Mouse (Mus musculus) forebrain, embryonic 15.5 days (tissue): ENCODE results near the gene Fads3. TPM values are rescaled to one million over a fixed set of nuclear protein-coding genes. Genes with fewer than 3 reads are reported as not detected.

ENCODE experiments used
- ATAC-seq: fragments of 200-750 bp; cut with Nextera tagmentation; replicated peaks from 2 replicates; pipeline ENCODE4 v1.8.0; 2017; ENCODE audit warnings: mild to moderate bottlenecking, moderate TSS enrichment, moderate library complexity
- H3K27ac ChIP-seq: fragments of 300-500 bp; sonication (generic); replicated peaks from 2 replicates; pipeline ENCODE4 v1.5.1; 2015; ENCODE audit warnings: mild to moderate bottlenecking, inconsistent platforms
- H3K27me3 ChIP-seq: fragments of 300-500 bp; sonication (generic); 2 replicates; pipeline ENCODE4 v1.6.1; 2015; ENCODE audit warnings: inconsistent platforms
- H3K36me3 ChIP-seq: fragments of 300-500 bp; sonication (generic); 2 replicates; pipeline ENCODE4 v1.6.1; 2015; ENCODE audit warnings: mild to moderate bottlenecking, inconsistent platforms
- H3K4me1 ChIP-seq: fragments of 300-500 bp; sonication (generic); 2 replicates; pipeline ENCODE4 v1.6.1; 2015; ENCODE audit warnings: inconsistent platforms
- H3K4me2 ChIP-seq: fragments of 300-500 bp; sonication (generic); replicated peaks from 2 replicates; pipeline ENCODE4 v1.6.1; 2015; ENCODE audit warnings: mild to moderate bottlenecking, inconsistent platforms
- H3K4me3 ChIP-seq: fragments of 300-500 bp; sonication (generic); 2 replicates; pipeline ENCODE4 v1.5.1; 2015; ENCODE audit warnings: mild to moderate bottlenecking, inconsistent platforms
- H3K9ac ChIP-seq: fragments of 300-500 bp; sonication (generic); replicated peaks from 2 replicates; pipeline ENCODE4 v1.6.1; 2015; ENCODE audit warnings: mild to moderate bottlenecking, inconsistent platforms
- H3K9me3 ChIP-seq: fragments of 300-500 bp; sonication (generic); 2 replicates; pipeline ENCODE4 v1.6.1; 2016; ENCODE audit warnings: inconsistent platforms
- WGBS: fragments of 180-500 bp; shearing (Covaris S2); methylation state at CpG from one replicate; pipeline ENCODE4 v1.1.7; 2015; ENCODE audit warnings: mixed read lengths; 5-methylcytosine and 5-hydroxymethylcytosine counted together
- polyA plus RNA-seq: library from polyadenylated mRNA; unstranded; fragments of >200 nt; fragmentation: Nextera tagmentation; extraction: Ambion mirVana; gene quantifications from 2 replicates; pipeline ENCODE4 v1.2.1, GENCODE M21; 2015

Fads3 gene
- polyA plus RNA-seq, 1 experiment from 2014 or later = 15.3 TPM

- WGBS = 71% methylated on average over 11 of the region's 11 CpGs
- no peaks in the 10 kb centered on the region for H3K9me3 ChIP-seq
- H3K4me3 ChIP-seq = no peak overlapping the region
- 0 out of 2 replicates have a peak, but pooled peaks cover 4% of the 10 kb centered on the region for H3K4me1 ChIP-seq
- no peak overlapping the region for H3K4me2 ChIP-seq
- no peak for ATAC-seq
- no peaks in the 10 kb centered on the region for H3K27me3 ChIP-seq
- no peak overlapping the region for H3K9ac ChIP-seq
- peaks cover 18% of the 10 kb centered on the region for H3K36me3 ChIP-seq
- no peak overlapping the region for H3K27ac ChIP-seq
Measured at GRCm38 (mm10) chr19:10057486-10058351, 16.4 kb downstream of the Fads3 start.

GRCm38 (mm10) chr19:10058352-10058825 lies 17.0 kb downstream of the Fads3 start:
- WGBS = 79% methylated on average over 1 of the region's 1 CpGs
- Histone ChIP-seq H3K27ac (no peak overlapping the region), H3K4me1 (0 out of 2 replicates have a peak, but pooled peaks cover 4% of the 10 kb centered on the region), H3K4me3 (no peak overlapping the region), H3K9me3 (no peaks in the 10 kb centered on the region), H3K36me3 (peaks cover 24% of the 10 kb centered on the region), H3K9ac (no peak overlapping the region), H3K4me2 (no peak overlapping the region), H3K27me3 (no peaks in the 10 kb centered on the region)
- ATAC-seq = no peak

DNA sequence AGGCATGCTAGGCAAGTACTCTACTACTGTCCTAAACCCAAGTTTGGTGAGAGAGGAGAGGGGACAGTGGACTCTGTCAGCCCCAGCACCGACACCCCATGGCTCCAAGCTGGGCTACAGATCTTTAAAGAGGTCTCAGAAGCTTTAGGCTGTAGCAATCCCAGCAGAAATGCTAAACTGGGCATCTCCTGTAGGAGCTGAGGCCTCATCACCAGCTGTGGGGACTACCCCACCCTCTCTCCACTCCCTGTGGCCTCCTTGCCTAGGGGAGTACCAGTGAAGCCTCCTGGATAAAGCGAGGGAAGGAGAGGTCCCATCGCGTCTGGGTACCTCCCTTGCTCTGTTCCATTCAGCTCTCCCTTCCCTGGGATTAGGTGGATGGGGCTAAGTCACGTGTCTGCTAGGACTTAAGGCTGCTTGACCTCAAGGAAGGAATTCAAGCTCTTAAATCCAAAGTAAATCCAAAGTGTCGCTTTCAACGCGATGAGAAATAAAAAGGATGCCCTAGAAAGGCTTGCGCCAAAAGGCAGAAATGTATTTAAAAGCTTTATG lies 17.6 kb downstream of the Fads3 start:
- ATAC-seq = no peak
- Histone ChIP-seq H3K9ac (no peak overlapping the region), H3K27ac (no peak overlapping the region), H3K4me2 (no peak overlapping the region), H3K4me3 (no peak overlapping the region), H3K9me3 (no peaks in the 10 kb centered on the region), H3K4me1 (0 out of 2 replicates have a peak, but pooled peaks cover 4% of the 10 kb centered on the region), H3K36me3 (peaks cover 29% of the 10 kb centered on the region), H3K27me3 (no peaks in the 10 kb centered on the region)
- WGBS = 51% methylated on average over 9 of the region's 9 CpGs

- Histone ChIP-seq H3K9ac (no peak overlapping the region), H3K36me3 (peaks cover 36% of the 10 kb centered on the region), H3K4me3 (no peak overlapping the region), H3K27ac (peak overlapping the region; percentile 36; the same call in 1 of the 2 replicates), H3K9me3 (no peaks in the 10 kb centered on the region), H3K27me3 (no peaks in the 10 kb centered on the region), H3K4me2 (no peak overlapping the region), H3K4me1 (0 out of 2 replicates have a peak, but pooled peaks cover 4% of the 10 kb centered on the region)
- WGBS = 56% methylated on average over 10 of the region's 10 CpGs
- ATAC-seq = peak; percentile 45
Measured at GRCm38 (mm10) chr19:10059911-10060567, 18.7 kb downstream of the Fads3 start.

DNA sequence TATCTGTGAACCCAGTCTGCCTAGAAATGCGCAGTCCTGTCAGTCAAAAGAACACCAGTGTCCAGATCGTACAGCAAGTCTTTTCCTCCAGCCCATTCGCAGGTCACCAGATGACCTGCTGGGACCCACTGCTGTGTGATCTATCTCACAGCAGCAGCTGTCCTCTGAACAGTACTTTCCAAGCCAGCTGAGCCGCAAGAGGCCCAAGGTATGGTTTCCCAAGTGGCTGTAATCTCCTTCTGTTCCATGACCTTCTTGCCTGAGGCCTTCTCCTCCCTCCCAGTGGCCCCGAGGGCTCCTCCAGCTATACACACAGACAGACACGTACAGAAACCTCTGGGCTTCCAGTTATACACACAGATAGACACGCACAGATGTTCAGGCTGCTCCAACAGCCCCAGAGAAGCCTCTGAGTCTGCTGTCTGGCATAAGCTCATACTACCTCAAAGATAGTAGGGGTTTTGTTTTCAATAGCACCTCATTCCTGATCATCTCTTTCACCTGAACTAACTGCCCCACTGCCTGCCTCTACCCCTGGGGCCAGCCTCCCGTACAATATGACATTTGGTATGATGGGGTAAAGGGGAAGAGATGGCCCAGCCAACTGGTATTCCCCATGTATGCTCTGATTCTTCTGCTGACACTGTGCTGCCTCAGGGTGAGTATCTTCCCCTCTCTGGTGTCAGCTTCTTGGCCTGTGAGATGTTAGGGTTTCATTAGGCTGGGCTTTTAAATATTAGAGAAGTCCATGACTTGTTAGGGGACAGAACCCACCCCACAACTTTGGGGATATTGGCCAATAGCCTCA lies 19.6 kb downstream of the Fads3 start:
- H3K36me3 ChIP-seq = peaks cover 45% of the 10 kb centered on the region

DNA sequence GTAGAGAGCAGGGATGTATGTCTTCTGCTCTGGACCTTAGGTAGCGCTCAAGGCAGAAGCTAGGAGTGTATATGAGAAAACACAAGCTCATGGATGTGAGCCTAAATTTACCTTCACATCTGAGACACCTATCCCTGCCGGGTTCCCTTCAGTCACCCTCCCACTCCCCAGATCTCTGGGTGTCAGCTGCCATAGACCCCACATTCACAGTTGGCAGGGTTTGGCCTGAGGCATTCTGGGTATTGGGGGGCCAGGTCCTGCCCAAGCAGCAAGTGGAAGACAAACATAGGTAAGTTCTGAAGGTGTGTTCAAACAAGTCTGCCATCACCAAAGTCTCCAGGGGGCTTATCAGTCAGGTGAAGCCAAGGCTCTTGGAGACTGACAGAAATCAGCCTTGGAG lies 20.3 kb downstream of the Fads3 start:
- Histone ChIP-seq H3K27me3 (no peaks in the 10 kb centered on the region), H3K9ac (no peak overlapping the region), H3K4me3 (no peak overlapping the region), H3K4me2 (no peak overlapping the region), H3K36me3 (peaks cover 52% of the 10 kb centered on the region), H3K27ac (no peak overlapping the region), H3K9me3 (no peaks in the 10 kb centered on the region), H3K4me1 (0 out of 2 replicates have a peak, but pooled peaks cover 4% of the 10 kb centered on the region)
- 90% methylated on average over 2 of the region's 2 CpGs for WGBS
- ATAC-seq = no peak

More for the DNA sequence above, 19.6 kb downstream of the Fads3 start:
- no peak overlapping the region for H3K4me2 ChIP-seq
- 0 out of 2 replicates have a peak overlapping the region, but pooled peaks have one; percentile 46 for H3K27ac ChIP-seq
- H3K4me3 ChIP-seq = no peak overlapping the region
- no peak overlapping the region for H3K9ac ChIP-seq
- H3K27me3 ChIP-seq = no peaks in the 10 kb centered on the region
- no peaks in the 10 kb centered on the region for H3K9me3 ChIP-seq
- 0 out of 2 replicates have a peak, but pooled peaks cover 4% of the 10 kb centered on the region for H3K4me1 ChIP-seq
- no peak for ATAC-seq
- WGBS = 66% methylated on average over 8 of the region's 8 CpGs

DNA sequence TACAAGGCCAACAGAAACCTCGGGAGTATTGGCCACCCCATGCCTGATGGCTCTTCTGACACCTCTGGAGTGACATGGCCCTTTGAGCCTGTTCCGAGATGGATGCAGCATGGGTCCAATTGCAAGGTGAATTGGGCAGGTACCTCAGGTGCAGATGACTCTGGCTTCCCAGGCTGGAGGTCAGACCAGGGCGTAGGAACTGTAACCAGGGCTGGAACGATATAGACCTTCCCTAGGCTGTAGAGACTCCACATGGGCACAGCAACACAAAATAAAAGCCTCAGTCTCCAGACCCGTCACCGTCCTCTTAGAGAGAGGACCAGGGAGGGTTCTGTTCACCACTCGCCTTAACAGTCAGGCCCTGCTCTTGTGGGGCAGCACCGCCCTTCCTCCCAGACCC lies 20.9 kb downstream of the Fads3 start:
- Histone ChIP-seq H3K27ac (no peak overlapping the region), H3K4me3 (no peak overlapping the region), H3K9ac (no peak overlapping the region), H3K27me3 (no peaks in the 10 kb centered on the region), H3K36me3 (peaks cover 58% of the 10 kb centered on the region), H3K9me3 (no peaks in the 10 kb centered on the region), H3K4me2 (no peak overlapping the region), H3K4me1 (peaks cover 6% of the 10 kb centered on the region; the same call in 1 of the 2 replicates)
- WGBS = 90% methylated on average over 8 of the region's 8 CpGs
- no peak for ATAC-seq

GRCm38 (mm10) chr19:10062862-10063261 lies 21.5 kb downstream of the Fads3 start:
- H3K27ac ChIP-seq = no peak overlapping the region
- peaks cover 10% of the 10 kb centered on the region; the same call in 1 of the 2 replicates for H3K4me1 ChIP-seq
- WGBS = 94% methylated on average over 5 of the region's 5 CpGs
- no peaks in the 10 kb centered on the region for H3K27me3 ChIP-seq
- H3K36me3 ChIP-seq = peaks cover 64% of the 10 kb centered on the region
- H3K9ac ChIP-seq = no peak overlapping the region
- H3K9me3 ChIP-seq = no peaks in the 10 kb centered on the region
- no peak overlapping the region for H3K4me3 ChIP-seq
- no peak overlapping the region for H3K4me2 ChIP-seq
- ATAC-seq = no peak

GRCm38 (mm10) chr19:10064173-10065012 lies 23.0 kb downstream of the Fads3 start:
- no peak for ATAC-seq
- H3K36me3 ChIP-seq = peaks cover 78% of the 10 kb centered on the region
- H3K9me3 ChIP-seq = no peaks in the 10 kb centered on the region
- H3K4me3 ChIP-seq = no peak overlapping the region
- H3K9ac ChIP-seq = no peak overlapping the region
- 67% methylated on average over 10 of the region's 10 CpGs for WGBS
- H3K27me3 ChIP-seq = no peaks in the 10 kb centered on the region
- no peak overlapping the region for H3K4me2 ChIP-seq
- peaks cover 14% of the 10 kb centered on the region; the same call in 1 of the 2 replicates for H3K4me1 ChIP-seq
- H3K27ac ChIP-seq = no peak overlapping the region

- ATAC-seq = no peak
- H3K27me3 ChIP-seq = no peaks in the 10 kb centered on the region
- no peaks in the 10 kb centered on the region for H3K9me3 ChIP-seq
- 97% methylated on average over 5 of the region's 5 CpGs for WGBS
- H3K36me3 ChIP-seq = peaks cover 91% of the 10 kb centered on the region
- no peak overlapping the region for H3K4me2 ChIP-seq
- no peak overlapping the region for H3K4me3 ChIP-seq
- no peak overlapping the region for H3K9ac ChIP-seq
- peaks cover 17% of the 10 kb centered on the region for H3K4me1 ChIP-seq
- H3K27ac ChIP-seq = no peak overlapping the region
Measured at GRCm38 (mm10) chr19:10065465-10066188, 24.3 kb downstream of the Fads3 start.
